Mouse (Mus musculus) liver, postnatal 0 days (tissue): ENCODE results near the gene Memo1.

Source experiments
- CTCF ChIP-seq: sonication (generic); IDR thresholded peaks from 2 replicates; pipeline ENCODE4 v1.5.1; 2016; ENCODE audit warnings: antibody characterized with exemption, low read depth
- EP300 ChIP-seq: IDR thresholded peaks from 2 replicates; pipeline ENCODE4 v1.6.1; 2016; ENCODE audit warnings: antibody characterized with exemption, low read depth, mild to moderate bottlenecking

DNA sequence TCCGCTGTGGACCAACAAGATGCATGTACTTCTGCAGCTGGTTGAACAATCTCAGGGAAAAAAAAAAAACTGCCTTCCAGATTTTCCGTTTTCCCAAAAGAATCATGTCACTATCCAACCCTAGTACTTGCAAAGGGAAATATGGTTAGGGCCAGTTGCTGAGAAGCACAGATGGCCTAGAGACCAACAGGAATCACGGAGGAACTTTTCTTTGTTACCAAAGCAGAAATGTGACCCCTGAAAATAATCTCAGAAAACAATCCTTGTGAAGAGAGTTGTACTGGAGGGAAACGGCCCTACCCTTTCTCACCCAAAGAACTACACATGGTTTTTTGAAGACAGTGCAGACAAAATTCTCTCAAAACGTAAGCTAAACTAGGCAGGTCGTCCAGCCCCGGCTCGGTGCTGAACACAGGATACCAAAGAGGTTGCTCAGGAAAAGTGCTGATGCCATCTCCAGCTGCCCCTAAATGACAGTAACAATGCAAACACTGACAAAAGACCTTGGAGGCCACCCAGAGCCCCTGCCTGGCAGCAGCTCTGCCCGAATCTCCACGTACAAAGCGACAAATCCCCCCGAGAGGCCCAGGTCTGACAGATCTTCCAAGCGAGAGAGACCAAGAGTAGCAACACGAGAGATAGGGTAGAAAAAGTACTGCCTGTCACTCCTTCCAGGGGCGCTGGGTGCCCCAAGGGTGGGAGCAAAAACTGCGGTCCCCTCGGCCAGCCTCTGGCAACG is 1.5 kb downstream of the Memo1 start:
- TF ChIP-seq CTCF: no peak
- no peak for TF ChIP-seq EP300
